In the genomic region with DNA sequence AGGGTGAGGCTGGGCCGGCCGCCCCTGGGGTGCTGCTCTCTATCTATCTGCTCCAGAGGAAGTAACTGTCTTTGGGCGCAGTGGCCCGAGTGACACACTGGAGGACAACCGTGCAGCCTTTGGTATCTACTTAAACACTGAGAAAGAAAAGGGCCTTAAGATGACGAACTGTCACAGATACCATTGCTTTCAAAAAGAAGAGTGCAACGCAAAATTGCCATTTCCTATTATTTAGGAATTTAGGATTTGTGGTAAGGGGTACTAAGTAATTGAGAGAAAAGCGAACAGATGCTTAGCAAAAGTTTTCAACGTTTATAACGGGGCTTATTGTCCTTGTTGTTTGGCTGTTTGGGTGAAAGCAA, we compare ENCODE assay signal across 8 mouse cellular contexts.
DNase-seq lines count a peak whose midpoint lies in the region; ATAC-seq and TF ChIP-seq lines count a peak whose summit lies in the region.

No protein-coding gene starts in this region.

- peak overlapping the region; percentile 87 for H3K4me3 ChIP-seq in forebrain, embryonic 11.5 days (ENCODE audit: low read depth, low read length)
- peak overlapping the region; percentile 64 for H3K4me3 ChIP-seq in liver, embryonic 12.5 days
- peak overlapping the region; percentile 79 for H3K4me3 ChIP-seq in stomach, postnatal 0 days (ENCODE audit: low read depth, low read length)

- 6% methylated on average over 10 of the region's 10 CpGs for WGBS in forebrain, embryonic 11.5 days
- 9% methylated on average over 10 of the region's 10 CpGs for WGBS in liver, embryonic 12.5 days (ENCODE audit: insufficient replicate concordance)
- WGBS in stomach, postnatal 0 days: 22% methylated on average over 10 of the region's 10 CpGs

- H3K9me3 ChIP-seq in forebrain, embryonic 11.5 days (ENCODE audit: control insufficient read depth, low read length): no peaks in the 10 kb centered on the region
- no peaks in the 10 kb centered on the region for H3K9me3 ChIP-seq in liver, embryonic 12.5 days (replicated peaks)
- H3K9me3 ChIP-seq in stomach, postnatal 0 days (ENCODE audit: control insufficient read depth, low read length): no peaks in the 10 kb centered on the region

- no peaks in the 10 kb centered on the region for H3K27me3 ChIP-seq in forebrain, embryonic 11.5 days (ENCODE audit: control insufficient read depth, insufficient read depth, low read length)
- H3K27me3 ChIP-seq in liver, embryonic 12.5 days (replicated peaks): peaks cover 63% of the 10 kb centered on the region
- no peaks in the 10 kb centered on the region for H3K27me3 ChIP-seq in stomach, postnatal 0 days (ENCODE audit: control insufficient read depth, insufficient read depth, low read length)

- TF ChIP-seq EP300 in stomach, postnatal 0 days (optimal IDR thresholded peaks at IDR 0.05): no peak

- H3K27ac ChIP-seq in forebrain, embryonic 11.5 days (ENCODE audit: low read depth, low read length): peak overlapping the region; percentile 79
- H3K27ac ChIP-seq in liver, embryonic 12.5 days: no peak overlapping the region
- no peak overlapping the region for H3K27ac ChIP-seq in stomach, postnatal 0 days (replicated peaks)

- no peak for TF ChIP-seq CTCF in stomach, postnatal 0 days (IDR thresholded peaks at IDR 0.05; ENCODE audit: low read depth)

- DNase-seq in embryo, embryonic 10.5 days (ENCODE audit: low spot score): peak; percentile 45
- DNase-seq in embryo, embryonic 9.5 days (ENCODE audit: extremely low spot score): no peak
- peak; percentile 82 for DNase-seq in A20 (ENCODE audit: low read depth, low spot score)
- no peak for DNase-seq in forebrain, embryonic 11.5 days (ENCODE audit: low spot score)
- no peak for DNase-seq in stomach, postnatal 0 days (ENCODE audit: low spot score)
- no peak for DNase-seq in adrenal gland, postnatal 4 days (ENCODE audit: low spot score in 2 of 2)
- DNase-seq in adrenal gland, adult 8-10 months: no peak

- peak overlapping the region; percentile 96 for H3K9ac ChIP-seq in forebrain, embryonic 11.5 days (ENCODE audit: low read length)
- H3K9ac ChIP-seq in liver, embryonic 12.5 days: peak overlapping the region; percentile 35; the same call in 1 of the 2 replicates
- H3K9ac ChIP-seq in stomach, postnatal 0 days (ENCODE audit: low read length): peak overlapping the region; percentile 80

- no peaks in the 10 kb centered on the region for H3K36me3 ChIP-seq in forebrain, embryonic 11.5 days (ENCODE audit: control insufficient read depth, insufficient read depth, low read length)
- no peaks in the 10 kb centered on the region for H3K36me3 ChIP-seq in liver, embryonic 12.5 days
- H3K36me3 ChIP-seq in stomach, postnatal 0 days (ENCODE audit: control insufficient read depth, insufficient read depth, low read length): no peaks in the 10 kb centered on the region

- ATAC-seq in forebrain, embryonic 11.5 days (replicated peaks; ENCODE audit: low FRiP score): no peak; the same call in 1 of the 2 replicates
- ATAC-seq in liver, embryonic 12.5 days: no peak; the same call in 1 of the 2 replicates
- no peak for ATAC-seq in stomach, postnatal 0 days (ENCODE audit: low FRiP score, low TSS enrichment)

- peaks cover 14% of the 10 kb centered on the region; the same call in 1 of the 2 replicates for H3K4me1 ChIP-seq in forebrain, embryonic 11.5 days (replicated peaks; ENCODE audit: control insufficient read depth, insufficient read depth, low read length)
- H3K4me1 ChIP-seq in liver, embryonic 12.5 days: 0 out of 2 replicates have a peak, but pooled peaks cover 9% of the 10 kb centered on the region
- no peaks in the 10 kb centered on the region for H3K4me1 ChIP-seq in stomach, postnatal 0 days (replicated peaks; ENCODE audit: control insufficient read depth, insufficient read depth)

- H3K4me2 ChIP-seq in forebrain, embryonic 11.5 days (ENCODE audit: low read depth, low read length, severe bottlenecking): peak overlapping the region; percentile 76
- H3K4me2 ChIP-seq in liver, embryonic 12.5 days: peak overlapping the region; percentile 91
- H3K4me2 ChIP-seq in stomach, postnatal 0 days (replicated peaks; ENCODE audit: low read depth): peak overlapping the region; percentile 90

Comparison
In these comparisons a context has a peak if more than half of its experiments do, and no peak if none do; other contexts are left out.
1. DNase-seq: peak in embryo, embryonic 10.5 days (single experiment) and A20 (single experiment); none in embryo, embryonic 9.5 days (single experiment), forebrain, embryonic 11.5 days (single experiment), stomach, postnatal 0 days (single experiment), adrenal gland, postnatal 4 days (0 of 2) and adrenal gland, adult 8-10 months (single experiment).
2. H3K9ac ChIP-seq: peak in every context shown above with its lines; median percentile 96 in forebrain, embryonic 11.5 days; 80 in stomach, postnatal 0 days; 35 in liver, embryonic 12.5 days.
3. Peak in every context shown above with its lines, with median percentiles within 50 percentile points of each other: H3K4me2 ChIP-seq and H3K4me3 ChIP-seq.